Mouse (Mus musculus): Measurements from ENCODE around the gene Rhot1. TPM values are rescaled to one million over a fixed set of nuclear protein-coding genes. Genes with fewer than 3 reads are reported as not detected.

Gene Rhot1
- total and polyA plus RNA-seq, 3 experiments = 38.7 to 60.7 (median 57.2) TPM

- Histone ChIP-seq H3K4me1 (ENCODE audit: control insufficient read depth, insufficient read depth, low read length) (no peaks in the 10 kb centered on the region), H3K27me3 (ENCODE audit: control insufficient read depth, insufficient read depth, low read length) (no peaks in the 10 kb centered on the region), H3K79me2 (replicated peaks; ENCODE audit: control insufficient read depth, insufficient read depth, low read length) (no peaks in the 10 kb centered on the region), H3K36me3 (ENCODE audit: control insufficient read depth, insufficient read depth, low read length) (no peaks in the 10 kb centered on the region), H3K27ac (no peak overlapping the region), H3K9ac (ENCODE audit: low read depth, low read length) (no peak overlapping the region), H3K4me3 (no peak overlapping the region)
- DNase-seq = no peak
- intact Hi-C loops (cut with DNase I) = no loop called here
- TF ChIP-seq POLR2A (IDR thresholded peaks at IDR 0.05; ENCODE audit: insufficient read depth, low read depth, low read length) (no peak), EP300 (IDR thresholded peaks at IDR 0.05; ENCODE audit: insufficient read depth, low read depth, low read length) (no peak)
- WGBS = 28% methylated on average over 2 of the region's 2 CpGs
These were observed 69.2 kb downstream of the Rhot1 start for GRCm38 (mm10) chr11:80278054-80278453.

GRCm38 (mm10) chr11:80283786-80284185, 75.0 kb downstream of the Rhot1 start:
- Histone ChIP-seq H3K27me3 (ENCODE audit: control insufficient read depth, insufficient read depth, low read length) (no peaks in the 10 kb centered on the region), H3K79me2 (replicated peaks; ENCODE audit: control insufficient read depth, insufficient read depth, low read length) (no peaks in the 10 kb centered on the region), H3K36me3 (ENCODE audit: control insufficient read depth, insufficient read depth, low read length) (no peaks in the 10 kb centered on the region), H3K4me3 (no peak overlapping the region), H3K4me1 (ENCODE audit: control insufficient read depth, insufficient read depth, low read length) (no peaks in the 10 kb centered on the region; the same call in 1 of the 2 replicates), H3K9ac (ENCODE audit: low read depth, low read length) (no peak overlapping the region), H3K27ac (no peak overlapping the region; the same call in 1 of the 2 replicates)
- peak; percentile 18 to 23 for DNase-seq
- intact Hi-C loops (cut with DNase I) = no loop called here
- peak; percentile 11; the same call in 1 of the 2 replicates for TF ChIP-seq CTCF (IDR thresholded peaks at IDR 0.05)
- no peak for TF ChIP-seq EP300 (IDR thresholded peaks at IDR 0.05; ENCODE audit: insufficient read depth, low read depth, low read length)
- 57% methylated on average over 3 of the region's 3 CpGs for WGBS

- Histone ChIP-seq H3K79me2 (replicated peaks; ENCODE audit: control insufficient read depth, insufficient read depth, low read length) (no peaks in the 10 kb centered on the region), H3K9ac (ENCODE audit: low read depth, low read length) (no peak overlapping the region), H3K4me1 (ENCODE audit: control insufficient read depth, insufficient read depth, low read length) (peaks cover 3% of the 10 kb centered on the region), H3K36me3 (ENCODE audit: control insufficient read depth, insufficient read depth, low read length) (no peaks in the 10 kb centered on the region), H3K4me3 (no peak overlapping the region), H3K27ac (peak overlapping the region; percentile 54), H3K27me3 (ENCODE audit: control insufficient read depth, insufficient read depth, low read length) (no peaks in the 10 kb centered on the region)
- WGBS = 6% methylated on average over 6 of the region's 6 CpGs
- intact Hi-C loops (cut with DNase I) = no loop called here
- no peak for TF ChIP-seq CTCF (IDR thresholded peaks at IDR 0.05)
- TF ChIP-seq POLR2A (IDR thresholded peaks at IDR 0.05; ENCODE audit: insufficient read depth, low read depth, low read length) = no peak
- TF ChIP-seq EP300 (IDR thresholded peaks at IDR 0.05; ENCODE audit: insufficient read depth, low read depth, low read length) = peak; percentile 29; the same call in 1 of the 2 replicates
- DNase-seq = peak; percentile 29 to 60
These were observed 75.8 kb downstream of the Rhot1 start for GRCm38 (mm10) chr11:80284641-80285040.

GRCm38 (mm10) chr11:80287150-80287549, 78.3 kb downstream of the Rhot1 start:
- WGBS = 10% methylated on average over 5 of the region's 5 CpGs
- Histone ChIP-seq H3K27me3 (ENCODE audit: control insufficient read depth, insufficient read depth, low read length) (no peaks in the 10 kb centered on the region), H3K27ac (no peak overlapping the region), H3K36me3 (ENCODE audit: control insufficient read depth, insufficient read depth, low read length) (no peaks in the 10 kb centered on the region), H3K4me3 (no peak overlapping the region), H3K4me1 (ENCODE audit: control insufficient read depth, insufficient read depth, low read length) (peaks cover 5% of the 10 kb centered on the region), H3K9ac (ENCODE audit: low read depth, low read length) (no peak overlapping the region), H3K79me2 (replicated peaks; ENCODE audit: control insufficient read depth, insufficient read depth, low read length) (no peaks in the 10 kb centered on the region)
- TF ChIP-seq POLR2A (IDR thresholded peaks at IDR 0.05; ENCODE audit: insufficient read depth, low read depth, low read length) = no peak
- TF ChIP-seq EP300 (IDR thresholded peaks at IDR 0.05; ENCODE audit: insufficient read depth, low read depth, low read length) = peak; percentile 74
- TF ChIP-seq CTCF (IDR thresholded peaks at IDR 0.05) = peak; percentile 94
- peak; percentile 59 to 76 for DNase-seq
- intact Hi-C loops (cut with DNase I) = loop anchor here (1.0 to 2.0 kb wide), 2 partner anchors 14 to 65 kb away; partner anchors contain the start of gene Rhbdl3

GRCm38 (mm10) chr11:80289701-80290445, 81.1 kb downstream of the Rhot1 start:
- intact Hi-C loops (cut with DNase I) = no loop called here
- peaks cover 7% of the 10 kb centered on the region for H3K4me1 ChIP-seq (ENCODE audit: control insufficient read depth, insufficient read depth, low read length)
- no peaks in the 10 kb centered on the region for H3K79me2 ChIP-seq (replicated peaks; ENCODE audit: control insufficient read depth, insufficient read depth, low read length)
- H3K27me3 ChIP-seq (ENCODE audit: control insufficient read depth, insufficient read depth, low read length) = no peaks in the 10 kb centered on the region
- peak; percentile 54 to 57 for DNase-seq
- H3K27ac ChIP-seq = no peak overlapping the region
- H3K36me3 ChIP-seq (ENCODE audit: control insufficient read depth, insufficient read depth, low read length) = no peaks in the 10 kb centered on the region
- TF ChIP-seq POLR2A (IDR thresholded peaks at IDR 0.05; ENCODE audit: insufficient read depth, low read depth, low read length) = no peak
- no peak for TF ChIP-seq EP300 (IDR thresholded peaks at IDR 0.05; ENCODE audit: insufficient read depth, low read depth, low read length)
- no peak for TF ChIP-seq CTCF (IDR thresholded peaks at IDR 0.05)
- WGBS = 1% methylated on average over 23 of the region's 23 CpGs
- H3K4me3 ChIP-seq = peak overlapping the region; percentile 46
- peak overlapping the region; percentile 7; the same call in 1 of the 2 replicates for H3K9ac ChIP-seq (ENCODE audit: low read depth, low read length)

- Histone ChIP-seq H3K4me1 (ENCODE audit: control insufficient read depth, insufficient read depth, low read length) (peaks cover 9% of the 10 kb centered on the region), H3K79me2 (replicated peaks; ENCODE audit: control insufficient read depth, insufficient read depth, low read length) (no peaks in the 10 kb centered on the region), H3K27me3 (ENCODE audit: control insufficient read depth, insufficient read depth, low read length) (no peaks in the 10 kb centered on the region), H3K27ac (no peak overlapping the region), H3K36me3 (ENCODE audit: control insufficient read depth, insufficient read depth, low read length) (no peaks in the 10 kb centered on the region), H3K4me3 (no peak overlapping the region), H3K9ac (ENCODE audit: low read depth, low read length) (no peak overlapping the region)
- DNase-seq = no peak
- TF ChIP-seq CTCF (IDR thresholded peaks at IDR 0.05) = peak; percentile 22; the same call in 1 of the 2 replicates
- TF ChIP-seq EP300 (IDR thresholded peaks at IDR 0.05; ENCODE audit: insufficient read depth, low read depth, low read length) = no peak
- intact Hi-C loops (cut with DNase I) = no loop called here
- WGBS = 70% methylated on average over 2 of the region's 2 CpGs
These were observed 82.2 kb downstream of the Rhot1 start for GRCm38 (mm10) chr11:80291004-80291403.

Data from heart, adult 2 months (tissue).